Mouse (Mus musculus) bone marrow, adult 2 months (tissue): ENCODE measurements at regions not wholly inside any gene's neighbourhood (a gene's known extent, or its start where the extent isn't known, plus 50 kb on each side); places are given as distances from the start of the nearest gene placed in this dataset.

Experiments
- CTCF ChIP-seq: fragments of 200-500 bp; IDR thresholded peaks from 2 replicates; pipeline ENCODE4 v1.5.1; 2011; ENCODE audit warnings: low read length, control low read depth; ENCODE audit not compliant: control insufficient read depth, insufficient read depth
- POLR2A ChIP-seq: fragments of 200-500 bp; IDR thresholded peaks from 2 replicates; pipeline ENCODE4 v1.6.1; 2011; ENCODE audit warnings: low read depth, mild to moderate bottlenecking, control low read depth, low read length, borderline replicate concordance; ENCODE audit not compliant: control insufficient read depth

GRCm38 (mm10) chr5:35168853-35169252 is 63.3 kb upstream of the Lrpap1 start:
- TF ChIP-seq POLR2A = no peak
- TF ChIP-seq CTCF = no peak
